Mouse (Mus musculus) cerebellum, adult (tissue): Measurements from ENCODE around the gene Dhrs13.

ENCODE experiments used
- ATAC-seq: cut with Nextera tagmentation; 2 replicates; pipeline ENCODE4 v1.9.2; 2017; ENCODE audit warnings: mild to moderate bottlenecking, moderate library complexity, mixed read lengths; ENCODE audit not compliant: insufficient number of reproducible peaks, low FRiP score, low TSS enrichment

The Dhrs13 gene

GRCm38 (mm10) chr11:78083595-78083994 is 51.5 kb downstream of the Dhrs13 start:
- no peak for ATAC-seq

GRCm38 (mm10) chr11:78086925-78087479 is 54.9 kb downstream of the Dhrs13 start:
- no peak for ATAC-seq
